Mouse (Mus musculus): Measurements from ENCODE around the gene Ovca2.

The Ovca2 gene

GRCm38 (mm10) chr11:75157037-75157436 is 21.6 kb downstream of the Ovca2 start:
- Histone ChIP-seq H3K27me3 (ENCODE audit: insufficient read depth, low read length) (no peaks in the 10 kb centered on the region), H3K36me3 (ENCODE audit: insufficient read depth, low read length) (peaks cover 63% of the 10 kb centered on the region), H3K4me3 (replicated peaks; ENCODE audit: low read length) (no peak overlapping the region), H3K4me1 (replicated peaks; ENCODE audit: low read depth, low read length) (peaks cover 7% of the 10 kb centered on the region; the same call in 1 of the 2 replicates), H3K9me3 (ENCODE audit: low read length) (no peaks in the 10 kb centered on the region)
- no peak for TF ChIP-seq CTCF (conservative IDR thresholded peaks at IDR 0.05; ENCODE audit: low read length)
- no peak for TF ChIP-seq POU5F1 (IDR thresholded peaks at IDR 0.05; ENCODE audit: borderline replicate concordance, low read length)
- no peak for TF ChIP-seq NANOG (IDR thresholded peaks at IDR 0.05; ENCODE audit: borderline replicate concordance, low read length)

GRCm38 (mm10) chr11:75156416-75156815 is 22.2 kb downstream of the Ovca2 start:
- H3K9me3 ChIP-seq (ENCODE audit: low read length), result no peaks in the 10 kb centered on the region
- H3K4me1 ChIP-seq (replicated peaks; ENCODE audit: low read depth, low read length), result peaks cover 7% of the 10 kb centered on the region; the same call in 1 of the 2 replicates
- TF ChIP-seq POU5F1 (IDR thresholded peaks at IDR 0.05; ENCODE audit: borderline replicate concordance, low read length) (no peak), NANOG (IDR thresholded peaks at IDR 0.05; ENCODE audit: borderline replicate concordance, low read length) (no peak)
- no peaks in the 10 kb centered on the region for H3K27me3 ChIP-seq (ENCODE audit: insufficient read depth, low read length)
- no peak overlapping the region for H3K4me3 ChIP-seq (replicated peaks; ENCODE audit: low read length)
- peaks cover 57% of the 10 kb centered on the region for H3K36me3 ChIP-seq (ENCODE audit: insufficient read depth, low read length)

- Histone ChIP-seq H3K27me3 (ENCODE audit: insufficient read depth, low read length) (no peaks in the 10 kb centered on the region), H3K9me3 (ENCODE audit: low read length) (no peaks in the 10 kb centered on the region), H3K36me3 (ENCODE audit: insufficient read depth, low read length) (peaks cover 54% of the 10 kb centered on the region), H3K4me3 (replicated peaks; ENCODE audit: low read length) (no peak overlapping the region), H3K4me1 (replicated peaks; ENCODE audit: low read depth, low read length) (peaks cover 7% of the 10 kb centered on the region; the same call in 1 of the 2 replicates)
- TF ChIP-seq NANOG (IDR thresholded peaks at IDR 0.05; ENCODE audit: borderline replicate concordance, low read length), result no peak
- TF ChIP-seq CTCF (conservative IDR thresholded peaks at IDR 0.05; ENCODE audit: low read length), result no peak
- TF ChIP-seq POU5F1 (IDR thresholded peaks at IDR 0.05; ENCODE audit: borderline replicate concordance, low read length), result no peak
These were observed 22.6 kb downstream of the Ovca2 start for GRCm38 (mm10) chr11:75155985-75156384.

DNA sequence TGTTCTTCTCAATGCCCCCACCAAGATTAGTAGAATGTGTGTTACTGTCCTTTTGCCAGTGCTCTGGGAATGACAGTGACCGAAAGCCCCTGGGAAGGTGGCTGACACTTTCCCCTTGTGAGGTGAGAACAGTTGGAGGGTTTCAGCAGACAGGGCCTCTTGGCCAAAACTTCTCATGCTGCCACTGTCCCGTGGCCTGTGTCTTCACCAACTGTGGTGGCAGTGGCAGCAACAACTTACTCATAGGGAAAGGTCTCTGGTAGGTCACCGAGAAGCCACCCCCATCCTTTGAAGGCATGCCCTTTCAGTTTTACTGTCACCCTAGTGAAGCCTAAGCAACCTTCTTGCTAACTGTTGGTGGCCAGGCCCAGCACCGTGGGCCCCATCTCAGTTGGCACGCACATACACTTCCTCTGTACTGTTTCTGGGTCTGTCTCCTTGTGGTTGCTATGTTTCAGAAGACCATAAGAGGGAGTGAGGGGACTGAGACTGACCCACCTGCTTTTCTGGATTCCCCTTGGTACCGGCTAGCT is 24.5 kb downstream of the Ovca2 start:
- no peak overlapping the region for H3K4me3 ChIP-seq (replicated peaks; ENCODE audit: low read length)
- peaks cover 7% of the 10 kb centered on the region; the same call in 1 of the 2 replicates for H3K4me1 ChIP-seq (replicated peaks; ENCODE audit: low read depth, low read length)
- H3K9me3 ChIP-seq (ENCODE audit: low read length), result no peaks in the 10 kb centered on the region
- peaks cover 53% of the 10 kb centered on the region for H3K36me3 ChIP-seq (ENCODE audit: insufficient read depth, low read length)
- TF ChIP-seq POU5F1 (IDR thresholded peaks at IDR 0.05; ENCODE audit: borderline replicate concordance, low read length), result no peak
- no peak for TF ChIP-seq CTCF (conservative IDR thresholded peaks at IDR 0.05; ENCODE audit: low read length)
- no peak for TF ChIP-seq NANOG (IDR thresholded peaks at IDR 0.05; ENCODE audit: borderline replicate concordance, low read length)
- no peaks in the 10 kb centered on the region for H3K27me3 ChIP-seq (ENCODE audit: insufficient read depth, low read length)

GRCm38 (mm10) chr11:75152603-75153557 is 25.8 kb downstream of the Ovca2 start:
- TF ChIP-seq NANOG (IDR thresholded peaks at IDR 0.05; ENCODE audit: borderline replicate concordance, low read length) (no peak), CTCF (conservative IDR thresholded peaks at IDR 0.05; ENCODE audit: low read length) (no peak), POU5F1 (IDR thresholded peaks at IDR 0.05; ENCODE audit: borderline replicate concordance, low read length) (no peak)
- no peaks in the 10 kb centered on the region for H3K27me3 ChIP-seq (ENCODE audit: insufficient read depth, low read length)
- H3K36me3 ChIP-seq (ENCODE audit: insufficient read depth, low read length), result peaks cover 51% of the 10 kb centered on the region
- no peaks in the 10 kb centered on the region for H3K9me3 ChIP-seq (ENCODE audit: low read length)
- H3K4me3 ChIP-seq (replicated peaks; ENCODE audit: low read length), result no peak overlapping the region
- peaks cover 16% of the 10 kb centered on the region for H3K4me1 ChIP-seq (replicated peaks; ENCODE audit: low read depth, low read length)

DNA sequence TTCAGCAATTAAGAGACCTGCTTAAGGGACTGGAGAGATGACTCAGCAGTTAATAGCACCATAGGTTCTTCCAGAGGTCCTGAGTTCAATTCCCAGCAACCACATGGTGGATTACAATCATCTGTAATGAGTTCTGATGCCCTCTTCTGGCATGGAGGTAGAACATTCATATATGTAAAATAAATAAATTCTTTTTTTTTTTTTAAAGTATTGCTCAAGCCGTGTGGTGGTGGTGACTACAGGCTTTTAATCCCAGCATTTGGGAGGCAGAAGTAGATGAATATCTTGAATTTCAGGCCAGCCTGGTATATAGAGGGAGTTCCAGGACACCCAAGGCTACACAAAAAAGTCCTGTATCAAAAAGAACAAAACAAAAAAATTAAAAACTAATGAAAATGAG is 28.3 kb downstream of the Ovca2 start:
- Histone ChIP-seq H3K4me1 (replicated peaks; ENCODE audit: low read depth, low read length) (peaks cover 21% of the 10 kb centered on the region), H3K27me3 (ENCODE audit: insufficient read depth, low read length) (no peaks in the 10 kb centered on the region), H3K36me3 (ENCODE audit: insufficient read depth, low read length) (peaks cover 45% of the 10 kb centered on the region), H3K4me3 (replicated peaks; ENCODE audit: low read length) (no peak overlapping the region), H3K9me3 (ENCODE audit: low read length) (no peaks in the 10 kb centered on the region)
- no peak for TF ChIP-seq POU5F1 (IDR thresholded peaks at IDR 0.05; ENCODE audit: borderline replicate concordance, low read length)
- no peak for TF ChIP-seq CTCF (conservative IDR thresholded peaks at IDR 0.05; ENCODE audit: low read length)
- TF ChIP-seq NANOG (IDR thresholded peaks at IDR 0.05; ENCODE audit: borderline replicate concordance, low read length), result no peak

GRCm38 (mm10) chr11:75148332-75149035 is 30.2 kb downstream of the Ovca2 start:
- Histone ChIP-seq H3K4me1 (replicated peaks; ENCODE audit: low read depth, low read length) (peaks cover 21% of the 10 kb centered on the region), H3K36me3 (ENCODE audit: insufficient read depth, low read length) (peaks cover 58% of the 10 kb centered on the region), H3K4me3 (replicated peaks; ENCODE audit: low read length) (no peak overlapping the region), H3K27me3 (ENCODE audit: insufficient read depth, low read length) (no peaks in the 10 kb centered on the region), H3K9me3 (ENCODE audit: low read length) (no peaks in the 10 kb centered on the region)
- no peak for TF ChIP-seq NANOG (IDR thresholded peaks at IDR 0.05; ENCODE audit: borderline replicate concordance, low read length)
- TF ChIP-seq CTCF (conservative IDR thresholded peaks at IDR 0.05; ENCODE audit: low read length), result no peak
- no peak for TF ChIP-seq POU5F1 (IDR thresholded peaks at IDR 0.05; ENCODE audit: borderline replicate concordance, low read length)

- Histone ChIP-seq H3K9me3 (ENCODE audit: low read length) (no peaks in the 10 kb centered on the region), H3K4me3 (replicated peaks; ENCODE audit: low read length) (no peak overlapping the region), H3K4me1 (replicated peaks; ENCODE audit: low read depth, low read length) (peaks cover 23% of the 10 kb centered on the region), H3K27me3 (ENCODE audit: insufficient read depth, low read length) (no peaks in the 10 kb centered on the region), H3K36me3 (ENCODE audit: insufficient read depth, low read length) (peaks cover 59% of the 10 kb centered on the region)
- TF ChIP-seq NANOG (IDR thresholded peaks at IDR 0.05; ENCODE audit: borderline replicate concordance, low read length), result no peak
- TF ChIP-seq CTCF (conservative IDR thresholded peaks at IDR 0.05; ENCODE audit: low read length), result no peak
- no peak for TF ChIP-seq POU5F1 (IDR thresholded peaks at IDR 0.05; ENCODE audit: borderline replicate concordance, low read length)
These were observed 30.8 kb downstream of the Ovca2 start for GRCm38 (mm10) chr11:75147846-75148168.
